Mouse (Mus musculus): ENCODE data around the gene Cd86.

The Cd86 gene

GRCm38 (mm10) chr16:36655910-36656309 is 10.0 kb downstream of the Cd86 start:
- WGBS: 78% methylated on average over 4 of the region's 4 CpGs

GRCm38 (mm10) chr16:36655199-36655598 is 10.7 kb downstream of the Cd86 start:
- WGBS: 100% methylated on average over 1 of the region's 1 CpGs

GRCm38 (mm10) chr16:36651174-36651766 is 14.6 kb downstream of the Cd86 start:
- 70% methylated on average over 6 of the region's 6 CpGs for WGBS

- WGBS: 91% methylated on average over 4 of the region's 4 CpGs
These were observed 15.4 kb downstream of the Cd86 start for GRCm38 (mm10) chr16:36650511-36650910.

- 49% methylated on average over 3 of the region's 3 CpGs for WGBS
These were observed 16.6 kb downstream of the Cd86 start for GRCm38 (mm10) chr16:36649304-36649703.

GRCm38 (mm10) chr16:36645124-36645523 is 20.8 kb downstream of the Cd86 start:
- 72% methylated on average over 6 of the region's 6 CpGs for WGBS

- 85% methylated on average over 5 of the region's 5 CpGs for WGBS
These were observed 23.2 kb downstream of the Cd86 start for GRCm38 (mm10) chr16:36642696-36643046.

- WGBS: 78% methylated on average over 14 of the region's 14 CpGs
These were observed 23.8 kb downstream of the Cd86 start for GRCm38 (mm10) chr16:36641830-36642695.

- 85% methylated on average over 5 of the region's 5 CpGs for WGBS
These were observed 24.9 kb downstream of the Cd86 start for GRCm38 (mm10) chr16:36640993-36641392.

GRCm38 (mm10) chr16:36639812-36640504 is 25.9 kb downstream of the Cd86 start:
- WGBS: 89% methylated on average over 16 of the region's 16 CpGs

GRCm38 (mm10) chr16:36636800-36637199 is 29.1 kb downstream of the Cd86 start:
- 58% methylated on average over 4 of the region's 4 CpGs for WGBS

GRCm38 (mm10) chr16:36634971-36635710 is 30.7 kb downstream of the Cd86 start:
- WGBS: 89% methylated on average over 23 of the region's 23 CpGs

GRCm38 (mm10) chr16:36634421-36634820 is 31.5 kb downstream of the Cd86 start:
- WGBS: 92% methylated on average over 2 of the region's 2 CpGs

GRCm38 (mm10) chr16:36632229-36632628 is 33.7 kb downstream of the Cd86 start:
- WGBS: 89% methylated on average over 8 of the region's 8 CpGs

GRCm38 (mm10) chr16:36631607-36632006 is 34.3 kb downstream of the Cd86 start:
- 88% methylated on average over 5 of the region's 5 CpGs for whole genome bisulfite sequencing

GRCm38 (mm10) chr16:36627740-36628139 is 38.1 kb downstream of the Cd86 start:
- WGBS: 100% methylated on average over 1 of the region's 1 CpGs

GRCm38 (mm10) chr16:36626567-36627197 is 39.2 kb downstream of the Cd86 start:
- 84% methylated on average over 5 of the region's 5 CpGs for WGBS

GRCm38 (mm10) chr16:36625909-36626308 is 40.0 kb downstream of the Cd86 start:
- whole genome bisulfite sequencing: 100% methylated on average over 1 of the region's 1 CpGs

- 79% methylated on average over 3 of the region's 3 CpGs for WGBS
These were observed 43.6 kb downstream of the Cd86 start for GRCm38 (mm10) chr16:36622320-36622719.

- WGBS: 39% methylated on average over 3 of the region's 3 CpGs
These were observed 44.8 kb downstream of the Cd86 start for GRCm38 (mm10) chr16:36621108-36621507.

- WGBS: 81% methylated on average over 2 of the region's 2 CpGs
These were observed 52.2 kb downstream of the Cd86 start for GRCm38 (mm10) chr16:36613701-36614100.
